Mouse (Mus musculus) CH12.LX (cell line): Measurements from ENCODE around the gene Sox18. TPM values are rescaled to one million over a fixed set of nuclear protein-coding genes. Genes with fewer than 3 reads are reported as not detected.
A peak's percentile ranks its signal among the peaks of the same experiment; 100 is the strongest.

Experiments used
- DNase-seq: peaks from one replicate; pipeline ENCODE4 v3.0.0-alpha.2; 2013; ENCODE audit errors: extremely low read depth
- H3K27ac ChIP-seq: 2 replicates; pipeline ENCODE4 v1.5.1; 2012; ENCODE audit warnings: low read depth, mild to moderate bottlenecking, control low read depth, moderate library complexity; ENCODE audit not compliant: insufficient read depth
- H3K27me3 ChIP-seq: replicated peaks from 2 replicates; pipeline ENCODE3; 2012; ENCODE audit warnings: inconsistent platforms
- H3K36me3 ChIP-seq, 2 experiments: replicated peaks in 1 of 2; 2 replicates each; pipeline versions ENCODE3 to v1.6.1; 2012; ENCODE audit warnings: inconsistent platforms in 1 of 2, low read length in 1 of 2, mild to moderate bottlenecking in 1 of 2, mixed read lengths in 1 of 2, moderate library complexity in 1 of 2; ENCODE audit not compliant: control insufficient read depth in 1 of 2, insufficient read depth in 1 of 2
- H3K4me1 ChIP-seq, 2 experiments: 2 replicates each; pipeline ENCODE4 v1.6.1; 2012; ENCODE audit warnings: inconsistent platforms in 1 of 2, moderate library complexity in 1 of 2; ENCODE audit not compliant: insufficient read depth in 2 of 2, control insufficient read depth in 1 of 2
- H3K4me2 ChIP-seq: 2 replicates; pipeline ENCODE4 v1.6.1; 2012; ENCODE audit warnings: low read depth, mild to moderate bottlenecking, control low read depth; ENCODE audit not compliant: poor library complexity, insufficient read depth, severe bottlenecking
- H3K4me3 ChIP-seq, 3 experiments: fragments of 150-350 bp in 1 of 3; sonication (generic) in 1 of 3; replicated peaks in 1 of 3; 2 replicates each; pipeline versions ENCODE3 to v1.5.1; 2011 to 2012; ENCODE audit warnings: low read depth in 2 of 3, low read length in 2 of 3, mild to moderate bottlenecking in 2 of 3, moderate library complexity in 2 of 3, control low read depth in 1 of 3, improper control_type of control experiment in 1 of 3, inconsistent platforms in 1 of 3, mixed read lengths in 1 of 3; ENCODE audit not compliant: poor library complexity in 1 of 3
- H3K79me2 ChIP-seq: replicated peaks from 2 replicates; pipeline ENCODE4 v1.6.1; 2012; ENCODE audit warnings: mild to moderate bottlenecking, moderate library complexity; ENCODE audit not compliant: control insufficient read depth, poor library complexity, insufficient read depth, severe bottlenecking; ENCODE audit errors: extremely low read depth
- H3K9ac ChIP-seq: 2 replicates; pipeline ENCODE4 v1.6.1; 2012; ENCODE audit warnings: low read depth, mild to moderate bottlenecking, control low read depth, moderate library complexity; ENCODE audit not compliant: insufficient read depth
- H3K9me3 ChIP-seq: replicated peaks from 2 replicates; pipeline ENCODE3; 2012; ENCODE audit warnings: low read length, inconsistent platforms, mixed read lengths
- BHLHE40 ChIP-seq: IDR thresholded peaks from 2 replicates; pipeline ENCODE4 v1.6.1; 2011; ENCODE audit warnings: mild to moderate bottlenecking, low read depth, low read length, improper control_type of control experiment
- CHD1 ChIP-seq: IDR thresholded peaks from 2 replicates; pipeline ENCODE4 v1.6.1; 2012; ENCODE audit warnings: low read depth, low read length, improper control_type of control experiment, inconsistent platforms
- CHD2 ChIP-seq: IDR thresholded peaks from 2 replicates; pipeline ENCODE4 v1.6.1; 2011; ENCODE audit warnings: low read length, improper control_type of control experiment
- CTCF ChIP-seq, 2 experiments: IDR thresholded peaks in 1 of 2; conservative IDR thresholded peaks in 1 of 2; 2 replicates each; pipeline ENCODE4 v1.5.1; 2011 to 2012; ENCODE audit warnings: low read depth in 2 of 2, low read length in 2 of 2, improper control_type of control experiment in 1 of 2, inconsistent platforms in 1 of 2, mild to moderate bottlenecking in 1 of 2, moderate library complexity in 1 of 2
- E2F4 ChIP-seq: IDR thresholded peaks from 2 replicates; pipeline ENCODE4 v1.6.1; 2011; ENCODE audit warnings: low read depth, low read length, improper control_type of control experiment; ENCODE audit not compliant: insufficient replicate concordance
- ELF1 ChIP-seq: IDR thresholded peaks from 2 replicates; pipeline ENCODE4 v1.6.1; 2014; ENCODE audit warnings: low read depth, mild to moderate bottlenecking, inconsistent platforms, low read length, improper control_type of control experiment
- EP300 ChIP-seq: IDR thresholded peaks from 2 replicates; pipeline ENCODE4 v1.6.1; 2011; ENCODE audit warnings: low read length, improper control_type of control experiment
- ETS1 ChIP-seq: conservative IDR thresholded peaks from 2 replicates; pipeline ENCODE4 v1.6.1; 2012; ENCODE audit warnings: low read depth, mild to moderate bottlenecking, inconsistent platforms, low read length, improper control_type of control experiment, moderate library complexity
- HCFC1 ChIP-seq: IDR thresholded peaks from 2 replicates; pipeline ENCODE4 v1.6.1; 2012; ENCODE audit warnings: low read depth, mild to moderate bottlenecking, inconsistent platforms, low read length, improper control_type of control experiment
- IRF4 ChIP-seq: IDR thresholded peaks from 2 replicates; pipeline ENCODE4 v1.6.1; 2014; ENCODE audit warnings: low read depth, mild to moderate bottlenecking, inconsistent platforms, low read length, improper control_type of control experiment
- MAFK ChIP-seq: IDR thresholded peaks from 2 replicates; pipeline ENCODE4 v1.6.1; 2011; ENCODE audit warnings: low read length, improper control_type of control experiment; ENCODE audit not compliant: insufficient replicate concordance
- MAZ ChIP-seq: IDR thresholded peaks from 2 replicates; pipeline ENCODE4 v1.6.1; 2012; ENCODE audit warnings: low read depth, mild to moderate bottlenecking, inconsistent platforms, low read length, improper control_type of control experiment, moderate library complexity
- MXI1 ChIP-seq: IDR thresholded peaks from 2 replicates; pipeline ENCODE4 v1.6.1; 2011; ENCODE audit warnings: mild to moderate bottlenecking, low read depth, low read length, improper control_type of control experiment
- NRF1 ChIP-seq: IDR thresholded peaks from 2 replicates; pipeline ENCODE4 v1.6.1; 2014; ENCODE audit warnings: low read depth, mild to moderate bottlenecking, inconsistent platforms, low read length, improper control_type of control experiment, moderate library complexity
- PAX5 ChIP-seq: IDR thresholded peaks from 2 replicates; pipeline ENCODE4 v1.6.1; 2012; ENCODE audit warnings: low read length, inconsistent platforms, mixed read lengths
- POLR2A ChIP-seq: IDR thresholded peaks from 2 replicates; pipeline ENCODE4 v1.6.1; 2011; ENCODE audit warnings: low read depth, mild to moderate bottlenecking, improper control_type of control experiment, low read length
- POLR2AphosphoS2 ChIP-seq: IDR thresholded peaks from 2 replicates; pipeline ENCODE4 v1.6.1; 2011; ENCODE audit warnings: low read depth, low read length, improper control_type of control experiment
- RAD21 ChIP-seq: IDR thresholded peaks from 2 replicates; pipeline ENCODE4 v1.6.1; 2011; ENCODE audit warnings: low read depth, mild to moderate bottlenecking, low read length, improper control_type of control experiment, moderate library complexity
- SMC3 ChIP-seq: IDR thresholded peaks from 2 replicates; pipeline ENCODE4 v1.6.1; 2011; ENCODE audit warnings: low read depth, low read length, improper control_type of control experiment
- TBP ChIP-seq: conservative IDR thresholded peaks from 2 replicates; pipeline ENCODE4 v1.6.1; 2011; ENCODE audit warnings: low read depth, low read length, improper control_type of control experiment
- TCF12 ChIP-seq: IDR thresholded peaks from 2 replicates; pipeline ENCODE4 v1.6.1; 2014; ENCODE audit warnings: low read depth, mild to moderate bottlenecking, inconsistent platforms, low read length, improper control_type of control experiment
- UBTF ChIP-seq: IDR thresholded peaks from 2 replicates; pipeline ENCODE4 v1.6.1; 2012; ENCODE audit warnings: low read depth, mild to moderate bottlenecking, inconsistent platforms, low read length, improper control_type of control experiment, moderate library complexity
- USF1 ChIP-seq: IDR thresholded peaks from 2 replicates; pipeline ENCODE4 v1.6.1; 2014; ENCODE audit warnings: low read depth, mild to moderate bottlenecking, inconsistent platforms, low read length, improper control_type of control experiment
- USF2 ChIP-seq: conservative IDR thresholded peaks from 2 replicates; pipeline ENCODE4 v1.6.1; 2011; ENCODE audit warnings: low read depth, low read length, improper control_type of control experiment
- ZKSCAN1 ChIP-seq: IDR thresholded peaks from 2 replicates; pipeline ENCODE4 v1.6.1; 2012; ENCODE audit warnings: low read depth, inconsistent platforms, low read length, improper control_type of control experiment, borderline replicate concordance
- ZNF384 ChIP-seq: IDR thresholded peaks from 2 replicates; pipeline ENCODE4 v1.6.1; 2012; ENCODE audit warnings: low read depth, low read length, improper control_type of control experiment, inconsistent platforms
- dilution Hi-C: fragments of 300-500 bp; cut with MboI; formaldehyde crosslinking; loops from 2 replicates; pipeline ENCODE4 v1.14.3; 2020; ENCODE audit warnings: low sequenced_read_pairs; ENCODE audit not compliant: extremely low pct_unique_long_range_greater_than_20kb, extremely low pct_ligation_motif_present
- in situ Hi-C: fragments of 300-500 bp; cut with MboI; formaldehyde crosslinking; loops from 3 replicates; pipeline ENCODE4 v1.14.3; 2019; ENCODE audit warnings: low sequenced_read_pairs, low pct_ligation_motif_present, low pct_unique_long_range_greater_than_20kb, mixed read lengths
- polyA plus RNA-seq: library from polyadenylated mRNA; unstranded; fragments of >175 nt; gene quantifications from 2 replicates; pipeline ENCODE4 v1.2.1, GENCODE M21; 2012; ENCODE audit warnings: low read depth; ENCODE audit not compliant: insufficient read length
- total RNA-seq, 2 experiments: library from RNA; depleted of rRNA; stranded (reverse); fragments of 300-350 nt in 1 of 2; fragments of >200 nt in 1 of 2; gene quantifications; 2 replicates each; pipeline ENCODE4 v1.2.3; 2012 to 2014

Sox18 gene
- total and polyA plus RNA-seq, 3 experiments, result not detected

DNA sequence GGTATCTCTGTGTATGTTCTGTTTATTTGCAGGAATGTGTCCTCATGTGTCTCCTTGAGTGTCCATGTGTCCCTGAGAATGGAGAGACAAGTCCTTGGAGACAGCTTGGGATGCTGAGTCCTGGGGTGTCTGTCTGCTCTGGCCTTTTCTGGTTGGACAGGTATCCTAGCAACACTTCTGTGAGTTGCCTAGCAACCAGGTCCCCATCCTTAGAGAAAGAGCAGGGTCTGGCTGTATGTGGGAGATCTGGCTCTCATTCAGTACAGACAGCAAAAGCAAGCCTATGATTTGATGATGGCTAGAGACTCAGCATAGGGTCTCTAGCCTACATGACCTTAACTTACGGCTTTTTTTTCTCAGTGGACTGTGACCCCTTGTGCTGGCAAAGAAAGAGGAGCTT lies 42.3 kb upstream of the Sox18 start:
- no peak for DNase-seq
- H3K27ac ChIP-seq, result no peak overlapping the region
- no peaks in the 10 kb centered on the region for H3K79me2 ChIP-seq
- H3K9ac ChIP-seq, result no peak overlapping the region
- no peaks in the 10 kb centered on the region for H3K36me3 ChIP-seq
- peaks cover 44% of the 10 kb centered on the region for H3K27me3 ChIP-seq
- H3K9me3 ChIP-seq, result no peaks in the 10 kb centered on the region
- no peak for TF ChIP-seq ELF1
- no peak for TF ChIP-seq TCF12
- TF ChIP-seq PAX5, result no peak
- no peak for TF ChIP-seq E2F4
- no peak for TF ChIP-seq MAZ
- no peak for TF ChIP-seq POLR2AphosphoS2
- TF ChIP-seq MXI1, result no peak
- TF ChIP-seq TBP, result no peak
- no peak for TF ChIP-seq ZKSCAN1
- no peak for TF ChIP-seq POLR2A
- peaks cover 0 to 13% of the 10 kb centered on the region in 2 experiments; a peak in 2 of 4 replicates for H3K4me1 ChIP-seq
- dilution Hi-C loops (no loop called here), in situ Hi-C loops (no loop called here)
- no peak overlapping the region for H3K4me3 ChIP-seq
- no peak overlapping the region for H3K4me2 ChIP-seq

GRCm38 (mm10) chr2:181706668-181707067 lies 35.2 kb upstream of the Sox18 start:
- DNase-seq, result peak; percentile 20
- Histone ChIP-seq H3K79me2 (no peaks in the 10 kb centered on the region), H3K4me2 (no peak overlapping the region), H3K27ac (no peak overlapping the region), H3K4me1 (no peaks in the 10 kb centered on the region), H3K9me3 (no peaks in the 10 kb centered on the region), H3K36me3 (no peaks in the 10 kb centered on the region), H3K9ac (no peak overlapping the region), H3K27me3 (peaks cover 8% of the 10 kb centered on the region), H3K4me3 (no peak overlapping the region)
- dilution Hi-C loops (no loop called here), in situ Hi-C loops (no loop called here)
- no peak for TF ChIP-seq UBTF
- TF ChIP-seq ZNF384, result peak; percentile 75
- TF ChIP-seq CTCF (conservative IDR thresholded peaks at IDR 0.05 in 1 of 2, IDR thresholded peaks at IDR 0.05 in 1 of 2; ENCODE audit: low read depth in 2 of 2, low read length in 2 of 2), result peak; percentile 15 to 79; a peak in 2 of 4 replicates
- peak; percentile 79 for TF ChIP-seq RAD21
- no peak for TF ChIP-seq BHLHE40
- peak; percentile 53 for TF ChIP-seq SMC3

GRCm38 (mm10) chr2:181698241-181698640 lies 26.8 kb upstream of the Sox18 start, which contains the start of gene Lkaaear1:
Gene Lkaaear1, minus strand, starts transcription at chr2:181698442.
- Histone ChIP-seq H3K79me2 (no peaks in the 10 kb centered on the region), H3K9me3 (no peaks in the 10 kb centered on the region), H3K27ac (no peak within 1 kb of the TSS), H3K9ac (no peak within 1 kb of the TSS), H3K27me3 (no peaks in the 10 kb centered on the region), H3K36me3 (no peaks in the 10 kb centered on the region), H3K4me1 (peaks cover 3 to 20% of the 10 kb centered on the region in 2 experiments)
- no peak for DNase-seq
- in situ Hi-C loops, result loop anchor here (10.0 kb wide), 2 partner anchors 83 to 293 kb away; no protein-coding TSS in a partner anchor
- TF ChIP-seq POLR2A, result no peak
- no peak for TF ChIP-seq USF1
- TF ChIP-seq CHD1, result no peak
- no peak for TF ChIP-seq TCF12
- no peak for TF ChIP-seq E2F4
- no peak for TF ChIP-seq ETS1
- no peak for TF ChIP-seq MXI1
- TF ChIP-seq HCFC1, result no peak
- no peak for TF ChIP-seq IRF4
- TF ChIP-seq SMC3, result no peak
- no peak for TF ChIP-seq CHD2
- TF ChIP-seq NRF1, result no peak
- TF ChIP-seq USF2, result no peak
- no peak for TF ChIP-seq MAFK
- no peak for TF ChIP-seq PAX5
- TF ChIP-seq RAD21, result no peak
- TF ChIP-seq EP300, result no peak
- no peak for TF ChIP-seq UBTF
- TF ChIP-seq, all 38 proteins: peak for 0
- H3K4me2 ChIP-seq, result no peak within 1 kb of the TSS
- dilution Hi-C loops, result no loop called here
- H3K4me3 ChIP-seq, result no peak within 1 kb of the TSS
